Mouse (Mus musculus) embryonic facial prominence, embryonic 12.5 days (tissue): ENCODE results near the gene Tomm6. TPM values are rescaled to one million over a fixed set of nuclear protein-coding genes. Genes with fewer than 3 reads are reported as not detected.

Experiments used
- ATAC-seq: fragments of 200-750 bp; cut with Nextera tagmentation; 2 replicates; pipeline ENCODE4 v1.8.0; 2017; ENCODE audit not compliant: insufficient number of reproducible peaks, insufficient read depth, low FRiP score, low TSS enrichment
- H3K27ac ChIP-seq: fragments of 300-500 bp; sonication (generic); 2 replicates; pipeline ENCODE4 v1.5.1; 2016; ENCODE audit warnings: mild to moderate bottlenecking
- H3K27me3 ChIP-seq: fragments of 300-500 bp; sonication (generic); 2 replicates; pipeline ENCODE4 v1.6.1; 2016; ENCODE audit warnings: mild to moderate bottlenecking, moderate library complexity
- H3K36me3 ChIP-seq: fragments of 300-500 bp; sonication (generic); 2 replicates; pipeline ENCODE4 v1.6.1; 2016; ENCODE audit warnings: mild to moderate bottlenecking
- H3K4me1 ChIP-seq: fragments of 300-500 bp; sonication (generic); 2 replicates; pipeline ENCODE4 v1.6.1; 2016
- H3K4me2 ChIP-seq: fragments of 300-500 bp; sonication (generic); replicated peaks from 2 replicates; pipeline ENCODE4 v1.6.1; 2016; ENCODE audit warnings: mild to moderate bottlenecking, moderate library complexity
- H3K4me3 ChIP-seq: fragments of 300-500 bp; sonication (generic); 2 replicates; pipeline ENCODE4 v1.5.1; 2016; ENCODE audit warnings: mild to moderate bottlenecking
- H3K9ac ChIP-seq: fragments of 300-500 bp; sonication (generic); 2 replicates; pipeline ENCODE4 v1.6.1; 2016; ENCODE audit warnings: mild to moderate bottlenecking, moderate library complexity
- H3K9me3 ChIP-seq: fragments of 300-500 bp; sonication (generic); 2 replicates; pipeline ENCODE4 v1.6.1; 2016; ENCODE audit warnings: mild to moderate bottlenecking, moderate library complexity
- WGBS: fragments of 180-500 bp; shearing (Covaris S2); methylation state at CpG from one replicate; pipeline ENCODE4 v1.1.7; 2016; 5-methylcytosine and 5-hydroxymethylcytosine counted together
- polyA plus RNA-seq: library from polyadenylated mRNA; unstranded; fragments of >200 nt; fragmentation: Nextera tagmentation; extraction: Ambion mirVana; gene quantifications from 2 replicates; pipeline ENCODE4 v1.2.1, GENCODE M21; 2016

The Tomm6 gene
- polyA plus RNA-seq, 1 experiment from 2014 or later, result 397 TPM

GRCm38 (mm10) chr17:47694442-47694502, 6.1 kb upstream of the Tomm6 start, which contains the start of gene Gm21981:
Gene Gm21981 (minus strand): TSS chr17:47694455.
- no peaks in the 10 kb centered on the region for H3K9me3 ChIP-seq
- H3K27ac ChIP-seq, result peak within 1 kb of the TSS; percentile 57; the same call in 1 of the 2 replicates
- 0% methylated on average over 3 of the region's 3 CpGs for WGBS
- H3K36me3 ChIP-seq, result peaks cover 5% of the 10 kb centered on the region; the same call in 1 of the 2 replicates
- peak within 1 kb of the TSS; percentile 84 for H3K9ac ChIP-seq
- no peak for ATAC-seq
- H3K27me3 ChIP-seq, result no peaks in the 10 kb centered on the region
- peak within 1 kb of the TSS; percentile 78 for H3K4me2 ChIP-seq
- peak within 1 kb of the TSS; percentile 80 for H3K4me3 ChIP-seq
- H3K4me1 ChIP-seq, result peaks cover 16% of the 10 kb centered on the region; the same call in 1 of the 2 replicates

DNA sequence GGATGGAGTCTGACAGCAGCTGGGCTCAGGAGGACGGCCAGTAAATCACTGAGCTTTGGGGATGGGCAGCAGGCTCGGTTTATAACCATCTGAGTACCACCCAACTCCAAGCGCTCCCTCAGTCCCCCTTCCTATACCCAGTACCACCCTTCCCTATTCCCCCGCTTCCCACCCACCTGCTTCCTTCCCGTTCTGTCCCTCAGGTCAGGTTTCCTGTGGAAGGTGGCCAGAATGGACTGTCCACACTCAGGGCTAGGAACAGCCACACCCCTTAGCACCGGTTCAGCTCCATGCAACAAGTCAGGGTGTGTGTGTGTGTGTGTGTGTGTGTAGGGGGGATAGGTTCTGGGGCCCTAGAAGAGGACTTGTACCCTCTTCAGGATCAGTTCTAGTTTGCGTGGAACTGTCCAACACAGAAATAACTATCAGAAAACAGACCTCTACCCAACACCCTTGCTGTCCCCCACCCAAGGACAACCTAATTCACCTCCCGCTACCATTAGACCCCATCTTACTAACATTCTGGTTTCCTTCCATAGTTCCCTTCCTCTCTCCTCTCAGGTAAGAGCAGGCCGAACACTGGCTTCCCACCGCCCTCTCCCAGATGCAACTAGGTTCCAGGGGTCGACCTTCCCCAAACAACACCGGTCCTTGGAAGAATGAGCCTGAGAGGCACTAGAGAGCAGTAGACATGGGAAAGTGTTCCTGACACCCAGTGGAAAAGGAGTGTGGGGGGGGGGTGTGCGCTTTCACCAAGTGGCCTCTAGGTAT, 5.7 kb upstream of the Tomm6 start:
- Histone ChIP-seq H3K27me3 (no peaks in the 10 kb centered on the region), H3K9me3 (no peaks in the 10 kb centered on the region), H3K4me2 (peak overlapping the region; percentile 78), H3K4me1 (peaks cover 19% of the 10 kb centered on the region; the same call in 1 of the 2 replicates), H3K9ac (peak overlapping the region; percentile 46), H3K36me3 (peaks cover 5% of the 10 kb centered on the region; the same call in 1 of the 2 replicates), H3K4me3 (peak overlapping the region; percentile 80), H3K27ac (no peak overlapping the region)
- ATAC-seq, result peak; percentile 10; the same call in 1 of the 2 replicates
- WGBS, result 39% methylated on average over 13 of the region's 13 CpGs

GRCm38 (mm10) chr17:47691650-47692049, 3.5 kb upstream of the Tomm6 start:
- Histone ChIP-seq H3K4me3 (no peak overlapping the region), H3K27me3 (no peaks in the 10 kb centered on the region), H3K4me2 (no peak overlapping the region), H3K9me3 (no peaks in the 10 kb centered on the region), H3K9ac (no peak overlapping the region), H3K36me3 (no peaks in the 10 kb centered on the region), H3K27ac (no peak overlapping the region), H3K4me1 (peaks cover 26% of the 10 kb centered on the region)
- no peak for ATAC-seq
- WGBS, result 89% methylated on average over 3 of the region's 3 CpGs

- Histone ChIP-seq H3K4me3 (peak overlapping the region; percentile 74; the same call in 1 of the 2 replicates), H3K36me3 (peaks cover 10% of the 10 kb centered on the region; the same call in 1 of the 2 replicates), H3K4me1 (peaks cover 20% of the 10 kb centered on the region), H3K4me2 (peak overlapping the region; percentile 90), H3K27me3 (no peaks in the 10 kb centered on the region), H3K9ac (no peak overlapping the region), H3K9me3 (no peaks in the 10 kb centered on the region), H3K27ac (no peak overlapping the region)
- WGBS, result 81% methylated on average over 8 of the region's 8 CpGs
- ATAC-seq, result no peak
Observed at GRCm38 (mm10) chr17:47689894-47690293, 1.7 kb upstream of the Tomm6 start.

- Histone ChIP-seq H3K27ac (peak within 1 kb of the TSS; percentile 86), H3K4me1 (peaks cover 16% of the 10 kb centered on the region), H3K9ac (peak within 1 kb of the TSS; percentile 77), H3K9me3 (no peaks in the 10 kb centered on the region), H3K36me3 (peaks cover 17% of the 10 kb centered on the region), H3K4me2 (peak within 1 kb of the TSS; percentile 90), H3K27me3 (no peaks in the 10 kb centered on the region), H3K4me3 (peak within 1 kb of the TSS; percentile 74)
- 1% methylated on average over 58 of the region's 58 CpGs for WGBS
- peak; percentile 65 for ATAC-seq
Observed at GRCm38 (mm10) chr17:47688608-47689575, 706 bp upstream of the Tomm6 start, which contains the start of gene Frs3. Gene Frs3 (plus strand): TSS chr17:47689030.

GRCm38 (mm10) chr17:47687409-47688343, 510 bp downstream of the Tomm6 start:
- Histone ChIP-seq H3K4me3 (peak overlapping the region; percentile 74), H3K4me2 (peak overlapping the region; percentile 90), H3K27ac (peak overlapping the region; percentile 86), H3K9ac (peak overlapping the region; percentile 77), H3K9me3 (no peaks in the 10 kb centered on the region), H3K36me3 (peaks cover 29% of the 10 kb centered on the region), H3K4me1 (peaks cover 14% of the 10 kb centered on the region), H3K27me3 (no peaks in the 10 kb centered on the region)
- ATAC-seq, result peak; percentile 87
- WGBS, result under 1% methylated on average over 70 of the region's 70 CpGs

DNA sequence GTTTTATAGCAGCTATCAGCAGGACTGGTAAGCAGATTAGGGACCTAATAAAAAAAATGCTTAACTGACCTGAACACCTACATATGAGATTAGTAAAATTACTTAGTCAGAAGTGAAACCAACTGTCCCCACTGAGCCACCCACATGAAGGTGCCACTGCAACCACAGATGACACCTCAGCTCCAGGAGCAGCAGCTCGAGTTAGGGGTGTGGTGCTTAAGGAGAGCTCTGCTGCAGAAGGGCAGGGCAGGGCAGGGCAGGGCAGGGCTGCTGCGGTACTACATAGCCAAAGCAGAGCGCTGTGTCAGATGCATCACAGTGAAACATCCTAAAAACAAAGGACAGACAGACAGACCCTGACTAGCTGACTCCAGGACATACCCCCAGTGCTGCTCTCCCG, 5.3 kb downstream of the Tomm6 start:
- no peak for ATAC-seq
- peaks cover 66% of the 10 kb centered on the region for H3K36me3 ChIP-seq

DNA sequence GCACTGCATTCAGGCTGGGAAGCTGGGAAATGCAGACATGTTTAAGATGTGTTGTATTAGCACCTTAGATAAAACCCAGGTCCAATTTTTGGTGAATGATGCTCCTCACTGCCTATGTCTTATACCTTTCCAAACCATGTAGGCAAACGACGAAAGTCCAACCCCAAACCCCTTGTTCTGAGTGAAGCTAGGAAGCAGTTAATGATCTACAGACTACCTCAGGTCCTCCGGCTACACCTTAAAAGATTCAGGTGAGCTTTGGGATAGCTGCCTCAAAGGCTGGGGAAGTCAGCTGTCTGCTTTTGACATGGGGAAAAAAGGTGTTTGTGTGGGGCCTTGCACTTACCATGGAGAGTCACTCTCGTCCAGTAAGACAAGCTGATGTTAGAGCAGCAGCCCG, 9.5 kb downstream of the Tomm6 start:
- WGBS, result 83% methylated on average over 5 of the region's 5 CpGs
- Histone ChIP-seq H3K27me3 (no peaks in the 10 kb centered on the region), H3K9ac (no peak overlapping the region), H3K4me1 (0 out of 2 replicates have a peak, but pooled peaks cover 4% of the 10 kb centered on the region), H3K4me3 (no peak overlapping the region), H3K4me2 (no peak overlapping the region), H3K36me3 (peaks cover 59% of the 10 kb centered on the region), H3K9me3 (no peaks in the 10 kb centered on the region), H3K27ac (no peak overlapping the region)
- ATAC-seq, result no peak

More for the DNA sequence above, 5.3 kb downstream of the Tomm6 start:
- no peak overlapping the region for H3K9ac ChIP-seq
- H3K4me1 ChIP-seq, result peaks cover 8% of the 10 kb centered on the region
- H3K4me2 ChIP-seq, result no peak overlapping the region
- H3K27ac ChIP-seq, result no peak overlapping the region
- 79% methylated on average over 4 of the region's 4 CpGs for WGBS
- H3K4me3 ChIP-seq, result no peak overlapping the region
- H3K9me3 ChIP-seq, result no peaks in the 10 kb centered on the region
- H3K27me3 ChIP-seq, result no peaks in the 10 kb centered on the region

DNA sequence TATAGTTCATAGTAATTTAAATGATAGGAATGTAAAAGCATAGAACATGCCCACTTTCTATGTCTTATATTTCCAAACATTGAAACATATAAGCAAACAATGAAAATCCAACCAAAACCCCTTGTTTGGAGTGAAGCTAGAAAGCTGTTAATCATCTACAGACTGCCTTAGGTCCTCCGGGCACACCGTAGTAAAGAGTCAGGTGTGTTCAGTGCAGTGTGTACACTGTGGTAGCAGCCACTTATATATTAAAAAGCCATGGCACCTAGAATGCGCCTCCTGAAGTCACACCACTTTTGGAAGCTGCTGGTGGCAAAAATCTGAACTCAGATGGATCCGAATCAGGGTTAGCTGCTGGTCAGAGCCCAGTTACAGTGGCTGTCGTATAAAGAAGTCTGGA, 9.9 kb downstream of the Tomm6 start:
- 93% methylated on average over 5 of the region's 5 CpGs for WGBS
- no peaks in the 10 kb centered on the region for H3K27me3 ChIP-seq
- H3K9me3 ChIP-seq, result no peaks in the 10 kb centered on the region
- 0 out of 2 replicates have a peak, but pooled peaks cover 7% of the 10 kb centered on the region for H3K4me1 ChIP-seq
- peaks cover 54% of the 10 kb centered on the region for H3K36me3 ChIP-seq
- no peak overlapping the region for H3K4me2 ChIP-seq
- H3K4me3 ChIP-seq, result no peak overlapping the region
- no peak overlapping the region for H3K9ac ChIP-seq
- no peak overlapping the region for H3K27ac ChIP-seq
- ATAC-seq, result no peak

DNA sequence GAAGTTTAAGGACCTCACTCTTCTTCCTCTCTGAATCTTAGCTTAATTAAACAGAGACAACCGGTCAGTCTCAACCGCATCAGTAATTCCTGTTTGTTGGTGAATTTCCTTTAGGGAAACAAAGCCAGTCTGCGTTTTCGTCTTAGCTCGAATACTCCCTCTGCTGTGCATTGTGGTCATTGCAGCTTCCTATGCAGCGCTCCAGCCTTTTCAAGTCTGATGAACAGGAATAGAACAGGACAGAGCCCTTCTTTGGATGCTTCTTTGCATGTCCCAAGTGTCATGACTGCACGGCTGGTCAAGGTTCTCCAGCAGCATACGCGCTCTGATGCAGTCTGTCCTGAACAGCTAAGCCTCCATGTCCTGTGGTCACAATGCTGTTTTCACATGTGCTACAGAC, 11.6 kb downstream of the Tomm6 start:
- H3K9ac ChIP-seq, result no peak overlapping the region
- no peak overlapping the region for H3K27ac ChIP-seq
- no peaks in the 10 kb centered on the region for H3K9me3 ChIP-seq
- WGBS, result 21% methylated on average over 9 of the region's 9 CpGs
- 0 out of 2 replicates have a peak, but pooled peaks cover 10% of the 10 kb centered on the region for H3K27me3 ChIP-seq
- H3K4me1 ChIP-seq, result peaks cover 20% of the 10 kb centered on the region
- ATAC-seq, result no peak
- peaks cover 39% of the 10 kb centered on the region for H3K36me3 ChIP-seq
- no peak overlapping the region for H3K4me2 ChIP-seq
- H3K4me3 ChIP-seq, result no peak overlapping the region
